Mouse (Mus musculus) CH12.LX (cell line): ENCODE results near the gene Smc5. TPM values are rescaled to one million over a fixed set of nuclear protein-coding genes. Genes with fewer than 3 reads are reported as not detected.

ENCODE experiments used
- DNase-seq: peaks from one replicate; pipeline ENCODE4 v3.0.0-alpha.2; 2013; ENCODE audit errors: extremely low read depth
- H3K27ac ChIP-seq: 2 replicates; pipeline ENCODE4 v1.5.1; 2012; ENCODE audit warnings: low read depth, mild to moderate bottlenecking, control low read depth, moderate library complexity; ENCODE audit not compliant: insufficient read depth
- H3K27me3 ChIP-seq: replicated peaks from 2 replicates; pipeline ENCODE3; 2012; ENCODE audit warnings: inconsistent platforms
- H3K36me3 ChIP-seq, 2 experiments: replicated peaks in 1 of 2; 2 replicates each; pipeline versions ENCODE3 to v1.6.1; 2012; ENCODE audit warnings: inconsistent platforms in 1 of 2, low read length in 1 of 2, mild to moderate bottlenecking in 1 of 2, mixed read lengths in 1 of 2, moderate library complexity in 1 of 2; ENCODE audit not compliant: control insufficient read depth in 1 of 2, insufficient read depth in 1 of 2
- H3K4me1 ChIP-seq, 2 experiments: 2 replicates each; pipeline ENCODE4 v1.6.1; 2012; ENCODE audit warnings: inconsistent platforms in 1 of 2, moderate library complexity in 1 of 2; ENCODE audit not compliant: insufficient read depth in 2 of 2, control insufficient read depth in 1 of 2
- H3K4me2 ChIP-seq: 2 replicates; pipeline ENCODE4 v1.6.1; 2012; ENCODE audit warnings: low read depth, mild to moderate bottlenecking, control low read depth; ENCODE audit not compliant: poor library complexity, insufficient read depth, severe bottlenecking
- H3K4me3 ChIP-seq, 3 experiments: fragments of 150-350 bp in 1 of 3; sonication (generic) in 1 of 3; replicated peaks in 1 of 3; 2 replicates each; pipeline versions ENCODE3 to v1.5.1; 2011 to 2012; ENCODE audit warnings: low read depth in 2 of 3, low read length in 2 of 3, mild to moderate bottlenecking in 2 of 3, moderate library complexity in 2 of 3, control low read depth in 1 of 3, improper control_type of control experiment in 1 of 3, inconsistent platforms in 1 of 3, mixed read lengths in 1 of 3; ENCODE audit not compliant: poor library complexity in 1 of 3
- H3K79me2 ChIP-seq: replicated peaks from 2 replicates; pipeline ENCODE4 v1.6.1; 2012; ENCODE audit warnings: mild to moderate bottlenecking, moderate library complexity; ENCODE audit not compliant: control insufficient read depth, poor library complexity, insufficient read depth, severe bottlenecking; ENCODE audit errors: extremely low read depth
- H3K9ac ChIP-seq: 2 replicates; pipeline ENCODE4 v1.6.1; 2012; ENCODE audit warnings: low read depth, mild to moderate bottlenecking, control low read depth, moderate library complexity; ENCODE audit not compliant: insufficient read depth
- H3K9me3 ChIP-seq: replicated peaks from 2 replicates; pipeline ENCODE3; 2012; ENCODE audit warnings: low read length, inconsistent platforms, mixed read lengths
- CHD2 ChIP-seq: IDR thresholded peaks from 2 replicates; pipeline ENCODE4 v1.6.1; 2011; ENCODE audit warnings: low read length, improper control_type of control experiment
- CTCF ChIP-seq, 2 experiments: IDR thresholded peaks in 1 of 2; conservative IDR thresholded peaks in 1 of 2; 2 replicates each; pipeline ENCODE4 v1.5.1; 2011 to 2012; ENCODE audit warnings: low read depth in 2 of 2, low read length in 2 of 2, improper control_type of control experiment in 1 of 2, inconsistent platforms in 1 of 2, mild to moderate bottlenecking in 1 of 2, moderate library complexity in 1 of 2
- HCFC1 ChIP-seq: IDR thresholded peaks from 2 replicates; pipeline ENCODE4 v1.6.1; 2012; ENCODE audit warnings: low read depth, mild to moderate bottlenecking, inconsistent platforms, low read length, improper control_type of control experiment
- IRF4 ChIP-seq: IDR thresholded peaks from 2 replicates; pipeline ENCODE4 v1.6.1; 2014; ENCODE audit warnings: low read depth, mild to moderate bottlenecking, inconsistent platforms, low read length, improper control_type of control experiment
- JUND ChIP-seq: conservative IDR thresholded peaks from 2 replicates; pipeline ENCODE4 v1.6.1; 2011; ENCODE audit warnings: low read depth, low read length, improper control_type of control experiment
- KAT2A ChIP-seq: IDR thresholded peaks from 2 replicates; pipeline ENCODE4 v1.6.1; 2012; ENCODE audit warnings: low read length, improper control_type of control experiment, inconsistent platforms; ENCODE audit not compliant: insufficient replicate concordance
- MAX ChIP-seq: IDR thresholded peaks from 2 replicates; pipeline ENCODE4 v1.6.1; 2011; ENCODE audit warnings: low read length, improper control_type of control experiment
- MEF2A ChIP-seq: IDR thresholded peaks from 2 replicates; pipeline ENCODE4 v1.6.1; 2014; ENCODE audit warnings: low read depth, mild to moderate bottlenecking, inconsistent platforms, low read length, improper control_type of control experiment, borderline replicate concordance
- MXI1 ChIP-seq: IDR thresholded peaks from 2 replicates; pipeline ENCODE4 v1.6.1; 2011; ENCODE audit warnings: mild to moderate bottlenecking, low read depth, low read length, improper control_type of control experiment
- MYC ChIP-seq: IDR thresholded peaks from 2 replicates; pipeline ENCODE4 v1.6.1; 2011; ENCODE audit warnings: low read depth, mild to moderate bottlenecking, improper control_type of control experiment, low read length
- NELFE ChIP-seq: IDR thresholded peaks from 2 replicates; pipeline ENCODE4 v1.6.1; 2011; ENCODE audit warnings: low read depth, low read length, improper control_type of control experiment
- NRF1 ChIP-seq: IDR thresholded peaks from 2 replicates; pipeline ENCODE4 v1.6.1; 2014; ENCODE audit warnings: low read depth, mild to moderate bottlenecking, inconsistent platforms, low read length, improper control_type of control experiment, moderate library complexity
- POLR2AphosphoS2 ChIP-seq: IDR thresholded peaks from 2 replicates; pipeline ENCODE4 v1.6.1; 2011; ENCODE audit warnings: low read depth, low read length, improper control_type of control experiment
- RAD21 ChIP-seq: IDR thresholded peaks from 2 replicates; pipeline ENCODE4 v1.6.1; 2011; ENCODE audit warnings: low read depth, mild to moderate bottlenecking, low read length, improper control_type of control experiment, moderate library complexity
- TBP ChIP-seq: conservative IDR thresholded peaks from 2 replicates; pipeline ENCODE4 v1.6.1; 2011; ENCODE audit warnings: low read depth, low read length, improper control_type of control experiment
- TCF12 ChIP-seq: IDR thresholded peaks from 2 replicates; pipeline ENCODE4 v1.6.1; 2014; ENCODE audit warnings: low read depth, mild to moderate bottlenecking, inconsistent platforms, low read length, improper control_type of control experiment
- ZMIZ1 ChIP-seq: IDR thresholded peaks from 2 replicates; pipeline ENCODE4 v1.6.1; 2012; ENCODE audit warnings: low read depth, mild to moderate bottlenecking, inconsistent platforms, low read length, improper control_type of control experiment
- ZNF384 ChIP-seq: IDR thresholded peaks from 2 replicates; pipeline ENCODE4 v1.6.1; 2012; ENCODE audit warnings: low read depth, low read length, improper control_type of control experiment, inconsistent platforms
- dilution Hi-C: fragments of 300-500 bp; cut with MboI; formaldehyde crosslinking; loops from 2 replicates; pipeline ENCODE4 v1.14.3; 2020; ENCODE audit warnings: low sequenced_read_pairs; ENCODE audit not compliant: extremely low pct_unique_long_range_greater_than_20kb, extremely low pct_ligation_motif_present
- in situ Hi-C: fragments of 300-500 bp; cut with MboI; formaldehyde crosslinking; loops from 3 replicates; pipeline ENCODE4 v1.14.3; 2019; ENCODE audit warnings: low sequenced_read_pairs, low pct_ligation_motif_present, low pct_unique_long_range_greater_than_20kb, mixed read lengths
- polyA plus RNA-seq: library from polyadenylated mRNA; unstranded; fragments of >175 nt; gene quantifications from 2 replicates; pipeline ENCODE4 v1.2.1, GENCODE M21; 2012; ENCODE audit warnings: low read depth; ENCODE audit not compliant: insufficient read length
- total RNA-seq, 2 experiments: library from RNA; depleted of rRNA; stranded (reverse); fragments of 300-350 nt in 1 of 2; fragments of >200 nt in 1 of 2; gene quantifications; 2 replicates each; pipeline ENCODE4 v1.2.3; 2012 to 2014

The Smc5 gene
- total and polyA plus RNA-seq, 3 experiments = 22.8 to 43.4 (median 34.5) TPM

DNA sequence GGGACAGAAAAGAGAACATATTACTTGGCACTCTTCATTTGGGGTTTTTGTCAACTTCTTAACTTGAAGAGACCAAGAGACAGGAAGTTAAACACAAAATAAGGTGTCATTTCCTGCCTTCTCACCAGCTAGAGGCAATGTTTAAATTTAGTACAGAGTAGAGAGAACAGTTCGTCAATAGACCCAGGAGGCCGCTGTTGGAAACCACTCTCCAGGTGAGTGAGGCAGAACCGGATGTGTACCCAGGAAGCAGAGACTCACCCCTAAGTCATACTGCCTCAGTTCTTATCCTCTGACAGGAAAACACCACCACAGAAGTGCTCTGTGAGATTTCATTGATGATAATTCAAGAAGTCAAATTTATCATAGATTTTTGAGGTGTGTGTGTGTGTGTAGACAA lies 49.4 kb upstream of the Smc5 start:
- DNase-seq = peak; percentile 48
- H3K4me3 ChIP-seq = no peak overlapping the region
- H3K27ac ChIP-seq = no peak overlapping the region

DNA sequence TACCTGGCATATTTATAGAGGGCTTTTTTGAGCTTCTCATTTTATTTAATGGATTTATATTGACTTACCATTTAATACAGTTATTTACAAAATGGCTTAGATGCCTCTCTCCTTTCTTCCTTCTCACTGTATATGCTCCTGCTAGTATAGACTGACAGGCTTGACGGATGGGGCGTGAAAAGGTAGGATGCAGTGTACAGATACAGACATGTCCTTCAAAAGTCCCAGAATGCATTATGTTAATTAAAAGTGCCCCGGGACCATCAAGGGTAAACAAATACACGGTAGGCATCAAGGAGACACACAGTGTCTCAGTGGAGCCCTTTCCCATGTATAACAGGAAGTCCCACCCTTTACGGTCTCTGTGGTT lies 44.3 kb upstream of the Smc5 start:
- no peak overlapping the region for H3K4me2 ChIP-seq
- no peak for TF ChIP-seq CHD2
- TF ChIP-seq NELFE = no peak
- TF ChIP-seq POLR2AphosphoS2 = no peak
- TF ChIP-seq KAT2A = no peak
- no peak for TF ChIP-seq ZMIZ1
- TF ChIP-seq NRF1 = no peak
- no peak for TF ChIP-seq ZNF384
- TF ChIP-seq MEF2A = no peak
- TF ChIP-seq RAD21 = no peak
- no peak for TF ChIP-seq TBP
- TF ChIP-seq IRF4 = no peak
- TF ChIP-seq TCF12 = no peak
- no peak for TF ChIP-seq CTCF (conservative IDR thresholded peaks at IDR 0.05 in 1 of 2, IDR thresholded peaks at IDR 0.05 in 1 of 2; ENCODE audit: low read depth in 2 of 2, low read length in 2 of 2)
- no peak for TF ChIP-seq JUND
- no peak for TF ChIP-seq MXI1
- H3K4me1 ChIP-seq = peaks cover 5 to 7% of the 10 kb centered on the region in 2 experiments
- dilution Hi-C loops (no loop called here), in situ Hi-C loops (no loop called here)
- DNase-seq = no peak
- H3K4me3 ChIP-seq = no peak overlapping the region
- no peaks in the 10 kb centered on the region for H3K36me3 ChIP-seq
- H3K79me2 ChIP-seq = no peaks in the 10 kb centered on the region
- H3K27ac ChIP-seq = no peak overlapping the region
- H3K27me3 ChIP-seq = no peaks in the 10 kb centered on the region
- H3K9me3 ChIP-seq = no peaks in the 10 kb centered on the region
- H3K9ac ChIP-seq = no peak overlapping the region

More for the DNA sequence above, 49.4 kb upstream of the Smc5 start:
- no peak overlapping the region for H3K9ac ChIP-seq
- no peaks in the 10 kb centered on the region for H3K79me2 ChIP-seq
- peaks cover 3 to 16% of the 10 kb centered on the region in 2 experiments; a peak in 3 of 4 replicates for H3K4me1 ChIP-seq
- in situ Hi-C loops (no loop called here), dilution Hi-C loops (no loop called here)
- no peak for TF ChIP-seq CHD2
- no peak for TF ChIP-seq MYC
- no peak for TF ChIP-seq CTCF (conservative IDR thresholded peaks at IDR 0.05 in 1 of 2, IDR thresholded peaks at IDR 0.05 in 1 of 2; ENCODE audit: low read depth in 2 of 2, low read length in 2 of 2)
- TF ChIP-seq MAX = no peak
- no peak for TF ChIP-seq HCFC1
- H3K27me3 ChIP-seq = no peaks in the 10 kb centered on the region
- H3K36me3 ChIP-seq = no peaks in the 10 kb centered on the region
- no peak overlapping the region for H3K4me2 ChIP-seq
- H3K9me3 ChIP-seq = no peaks in the 10 kb centered on the region
